Mouse (Mus musculus) embryonic stem cell, embryonic (primary cell): ENCODE results near the gene Kxd1.

ENCODE experiments used
- CTCF ChIA-PET, 4 experiments: fragments of 300-600 bp in 2 of 4; fragments of 350-600 bp in 2 of 4; sonication (Branson Sonifier 250); formaldehyde crosslinking; loops; one replicate each; lab custom pipeline; 2022; ENCODE audit warnings: inconsistent platforms in 2 of 4; lab: Charles Lee
- POLR2A ChIA-PET, 4 experiments: fragments of 300-600 bp in 2 of 4; fragments of 350-600 bp in 2 of 4; sonication (Branson Sonifier 250); formaldehyde crosslinking; loops; one replicate each; lab custom pipeline; 2022; ENCODE audit warnings: antibody characterized with exemption in 4 of 4, inconsistent platforms in 1 of 4; lab: Charles Lee

Kxd1 gene

GRCm38 (mm10) chr8:70512253-70512903 lies 15.4 kb downstream of the Kxd1 start:
- CTCF ChIA-PET = no interaction called here
- POLR2A ChIA-PET = interaction anchor here in 3 of 4 experiments (0.6 to 33.4 kb wide), 17 partner anchors 9 to 610 kb away, joined by 3 to 844 read pairs (median 7); partner anchors contain the start of genes Ell (in 2 of the 3), Fkbp8 (in 2 of the 3), Kxd1 (in 2 of the 3) and Klhl26 (in 1 of the 3)

- CTCF ChIA-PET = interaction anchor here in 2 of 4 experiments (0.7 to 0.9 kb wide), 3 partner anchors 9 to 175 kb away, joined by 3 to 4 read pairs (median 4); partner anchors contain the start of genes Fkbp8 (in 1 of the 2) and Kxd1 (in 1 of the 2)
Observed at GRCm38 (mm10) chr8:70511770-70512169, 16.0 kb downstream of the Kxd1 start.

DNA sequence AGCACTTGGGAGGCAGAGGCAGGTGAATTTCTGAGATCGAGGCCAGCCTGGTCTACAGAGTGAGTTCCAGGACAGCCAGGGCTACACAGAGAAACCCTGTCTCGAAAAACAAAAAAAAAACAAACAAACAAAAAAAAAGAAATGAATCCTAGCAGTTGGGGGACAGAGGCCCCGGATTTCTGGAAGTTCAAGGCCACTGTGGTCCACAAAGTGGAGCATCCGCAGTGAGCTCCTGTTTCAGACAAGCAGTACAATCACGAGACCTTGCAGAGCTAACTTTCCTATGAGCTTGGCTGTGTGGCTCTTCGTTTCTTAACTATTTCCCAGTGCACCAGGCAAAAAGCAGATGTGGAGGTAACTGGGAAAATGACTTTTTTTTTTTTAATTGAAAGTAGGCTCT lies 16.6 kb downstream of the Kxd1 start:
- POLR2A ChIA-PET = interaction anchor here (0.6 to 33.4 kb wide), 66 partner anchors 9 to 609 kb away, joined by 3 to 844 read pairs (median 4); partner anchors contain the start of genes Fkbp8 (in 4 of the 4), Kxd1 (in 4 of the 4), Ell (in 3 of the 4) and Jund (in 2 of the 4)
- CTCF ChIA-PET = interaction anchor here (0.6 to 0.9 kb wide), 6 partner anchors 10 to 178 kb away, joined by 3 to 4 read pairs (median 4); partner anchors contain the start of genes Fkbp8 (in 1 of the 4), Klhl26 (in 1 of the 4) and Kxd1 (in 1 of the 4)

More at GRCm38 (mm10) chr8:70511770-70512169, 16.0 kb downstream of the Kxd1 start:
- POLR2A ChIA-PET = interaction anchor here (0.6 to 33.4 kb wide), 51 partner anchors 8 to 609 kb away, joined by 3 to 844 read pairs (median 4); partner anchors contain the start of genes Fkbp8 (in 4 of the 4), Kxd1 (in 4 of the 4), Ell (in 2 of the 4) and Jund (in 2 of the 4)

DNA sequence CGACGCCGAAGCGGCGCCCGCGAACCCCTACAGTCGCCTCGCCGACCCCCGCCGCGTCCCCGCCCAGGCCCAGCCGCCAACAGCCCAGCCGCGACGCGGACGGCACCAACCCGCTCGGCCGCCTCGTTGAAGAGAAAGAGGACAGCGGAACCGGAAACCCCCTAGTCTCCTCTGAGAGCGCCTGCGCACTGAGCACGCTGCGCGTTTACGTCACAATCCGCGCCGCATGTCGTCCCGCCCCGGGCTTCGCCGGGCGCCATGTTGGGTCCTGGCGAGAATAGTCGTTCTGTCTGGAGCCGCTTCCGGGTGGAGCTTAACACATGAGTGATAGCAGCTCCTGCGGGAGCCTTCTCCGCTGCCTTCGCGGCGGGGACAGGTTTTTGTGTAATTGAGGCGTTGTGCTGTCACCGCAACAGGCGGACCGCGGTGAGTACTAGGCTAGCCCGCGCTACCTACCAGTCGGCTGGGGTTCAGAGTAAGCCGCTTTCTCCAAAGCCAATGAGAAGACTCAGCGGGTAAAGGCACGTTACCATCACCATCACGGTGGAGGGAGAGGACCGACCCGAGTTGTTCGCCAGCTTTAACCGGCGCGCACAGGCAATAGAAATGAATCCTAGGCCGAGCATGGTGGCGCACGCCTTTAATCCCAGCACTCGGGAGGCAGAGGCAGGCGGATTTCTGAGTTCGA lies 17.4 kb downstream of the Kxd1 start, which contains the start of gene Uba52:
Gene Uba52 (minus strand): TSS at position 574 of the 688 bp plus-strand sequence.
- POLR2A ChIA-PET = interaction anchor here (0.5 to 33.4 kb wide), 89 partner anchors 8 to 1208 kb away, joined by 3 to 844 read pairs (median 4); partner anchors contain the start of genes Ell (in 4 of the 4), Fkbp8 (in 4 of the 4), Kxd1 (in 4 of the 4) and Lsm4 (in 3 of the 4)
- CTCF ChIA-PET = interaction anchor here in 2 of 4 experiments (0.5 to 1.5 kb wide), 5 partner anchors 34 to 1920 kb away, joined by 3 to 5 read pairs (median 4); partner anchors contain the start of gene Klhl26 (in 1 of the 2)

DNA sequence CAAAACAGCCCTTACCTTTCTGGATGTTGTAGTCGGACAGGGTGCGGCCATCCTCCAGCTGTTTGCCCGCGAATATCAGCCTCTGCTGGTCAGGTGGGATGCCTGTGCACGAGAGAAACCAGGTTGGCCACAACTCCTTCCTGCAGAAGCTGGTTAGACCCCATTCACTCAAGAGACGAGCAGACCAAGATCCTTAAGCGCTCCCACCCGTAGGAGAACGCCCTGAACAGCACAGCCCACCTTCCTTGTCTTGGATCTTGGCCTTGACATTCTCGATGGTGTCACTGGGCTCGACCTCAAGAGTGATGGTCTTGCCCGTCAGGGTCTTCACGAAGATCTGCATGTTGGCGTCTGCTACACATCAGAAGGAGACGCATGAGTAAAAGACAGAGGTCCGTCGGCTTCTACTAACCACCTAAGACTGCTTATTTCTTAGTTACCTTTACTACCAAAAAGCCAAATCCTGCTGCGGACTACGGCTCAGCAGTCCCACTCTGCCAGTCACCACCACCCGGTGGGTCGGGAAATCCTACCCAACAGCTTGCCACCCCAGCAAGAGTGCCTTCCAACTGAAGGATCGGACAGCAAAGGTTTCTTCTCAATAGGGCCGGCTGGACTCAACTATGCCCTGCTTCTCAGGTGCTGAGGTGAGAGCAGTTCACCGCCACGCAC lies 18.3 kb downstream of the Kxd1 start:
- ChIA-PET POLR2A (interaction anchor here (0.5 to 33.4 kb wide), 45 partner anchors 9 to 570 kb away, joined by 3 to 844 read pairs (median 5); partner anchors contain the start of genes Ell (in 4 of the 4), Fkbp8 (in 3 of the 4), Kxd1 (in 3 of the 4) and Lsm4 (in 2 of the 4)), CTCF (interaction anchor here in 1 of 4 experiments (1.5 kb wide), 1 partner anchor 348 kb away, joined by 3 read pairs; no protein-coding TSS in a partner anchor)

DNA sequence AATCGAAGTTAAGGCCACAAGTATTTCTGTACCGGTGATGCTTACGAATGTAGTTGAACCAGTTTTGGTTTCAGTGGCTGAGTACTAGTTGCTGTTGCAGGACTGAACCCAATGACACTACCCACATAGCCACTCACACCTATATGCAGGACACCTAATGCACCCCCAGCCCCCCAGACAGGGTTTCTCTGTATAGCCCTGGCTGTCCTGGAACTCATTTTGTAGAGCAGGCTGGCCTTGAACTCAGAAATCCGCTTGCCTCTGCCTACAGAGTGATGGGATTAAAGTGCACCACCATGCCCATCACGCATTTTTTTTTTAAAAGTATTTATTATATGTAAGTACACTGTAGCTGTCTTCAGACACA lies 20.7 kb downstream of the Kxd1 start:
- POLR2A ChIA-PET = interaction anchor here (0.6 to 33.4 kb wide), 33 partner anchors 9 to 332 kb away, joined by 3 to 844 read pairs (median 7); partner anchors contain the start of genes Fkbp8 (in 4 of the 4), Kxd1 (in 4 of the 4), Ell (in 2 of the 4) and Jund (in 2 of the 4)
- CTCF ChIA-PET = interaction anchor here in 3 of 4 experiments (0.6 to 4.6 kb wide), 8 partner anchors 21 to 256 kb away, joined by 3 to 66 read pairs (median 8); partner anchors contain the start of genes Ell (in 1 of the 3), Fkbp8 (in 1 of the 3) and Kxd1 (in 1 of the 3)

DNA sequence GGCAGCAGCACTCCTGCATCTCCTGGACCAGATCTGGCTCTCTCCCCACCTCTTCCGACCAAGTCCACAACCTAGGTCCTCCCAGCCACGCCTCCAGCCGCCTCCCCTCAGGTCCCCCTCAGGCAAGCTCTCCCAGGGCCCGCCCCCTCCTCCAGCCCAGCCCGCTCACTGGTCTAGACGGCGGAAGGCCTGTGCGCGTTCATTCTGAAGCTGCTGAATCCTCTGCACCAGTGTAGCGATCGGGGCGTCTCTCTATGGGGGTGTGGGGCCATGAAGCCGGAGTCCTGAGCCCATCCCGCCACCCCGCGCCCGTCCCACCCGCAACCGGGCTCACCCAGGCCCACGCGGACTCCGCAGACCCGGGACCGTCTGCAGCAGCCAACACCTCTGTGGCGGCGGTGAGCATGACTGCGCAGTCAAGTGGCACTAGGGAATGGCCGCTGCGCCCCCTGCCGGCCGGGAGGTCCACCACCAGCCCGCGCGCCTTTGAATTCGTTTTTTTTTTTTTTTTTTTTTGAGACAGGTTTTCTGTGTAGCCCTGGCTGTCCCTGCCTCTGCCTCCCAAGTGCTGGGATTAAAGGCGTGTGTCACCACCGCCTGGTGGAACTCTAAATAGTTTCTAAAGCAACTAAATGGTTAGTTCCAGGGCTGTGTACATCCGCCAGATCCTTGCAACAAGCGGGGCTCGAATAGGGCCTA lies 21.3 kb downstream of the Kxd1 start, which contains the start of gene Rex1bd:
Gene Rex1bd (minus strand): TSS at position 425 of the 699 bp plus-strand sequence.
- CTCF ChIA-PET = interaction anchor here (0.6 to 4.6 kb wide), 48 partner anchors 10 to 528 kb away, joined by 3 to 66 read pairs (median 4); partner anchors contain the start of genes Fkbp8 (in 3 of the 4), Kxd1 (in 3 of the 4), Ell (in 1 of the 4) and Klhl26 (in 1 of the 4)
- POLR2A ChIA-PET = interaction anchor here (0.6 to 33.4 kb wide), 114 partner anchors 8 to 870 kb away, joined by 3 to 844 read pairs (median 4); partner anchors contain the start of genes Fkbp8 (in 4 of the 4), Kxd1 (in 4 of the 4), Ell (in 3 of the 4) and Jund (in 2 of the 4)

- POLR2A ChIA-PET = interaction anchor here (0.6 to 33.4 kb wide), 123 partner anchors 7 to 870 kb away, joined by 3 to 844 read pairs (median 4); partner anchors contain the start of genes Fkbp8 (in 4 of the 4), Kxd1 (in 4 of the 4), Ell (in 3 of the 4) and Jund (in 2 of the 4)
- CTCF ChIA-PET = interaction anchor here (0.6 to 4.6 kb wide), 52 partner anchors 9 to 527 kb away, joined by 3 to 66 read pairs (median 4); partner anchors contain the start of genes Fkbp8 (in 3 of the 4), Kxd1 (in 3 of the 4), Klhl26 (in 2 of the 4) and Upf1 (in 2 of the 4)
Observed at GRCm38 (mm10) chr8:70505698-70506327, 21.9 kb downstream of the Kxd1 start.

- ChIA-PET POLR2A (interaction anchor here (0.6 to 33.4 kb wide), 36 partner anchors 14 to 335 kb away, joined by 3 to 844 read pairs (median 6); partner anchors contain the start of genes Fkbp8 (in 3 of the 4), Kxd1 (in 3 of the 4), Ell (in 2 of the 4) and Jund (in 2 of the 4)), CTCF (interaction anchor here (0.5 to 4.6 kb wide), 34 partner anchors 9 to 353 kb away, joined by 3 to 66 read pairs (median 4); partner anchors contain the start of genes Fkbp8 (in 3 of the 4), Kxd1 (in 3 of the 4), Klhl26 (in 2 of the 4) and Upf1 (in 2 of the 4))
Observed at GRCm38 (mm10) chr8:70504851-70505250, 22.9 kb downstream of the Kxd1 start.

DNA sequence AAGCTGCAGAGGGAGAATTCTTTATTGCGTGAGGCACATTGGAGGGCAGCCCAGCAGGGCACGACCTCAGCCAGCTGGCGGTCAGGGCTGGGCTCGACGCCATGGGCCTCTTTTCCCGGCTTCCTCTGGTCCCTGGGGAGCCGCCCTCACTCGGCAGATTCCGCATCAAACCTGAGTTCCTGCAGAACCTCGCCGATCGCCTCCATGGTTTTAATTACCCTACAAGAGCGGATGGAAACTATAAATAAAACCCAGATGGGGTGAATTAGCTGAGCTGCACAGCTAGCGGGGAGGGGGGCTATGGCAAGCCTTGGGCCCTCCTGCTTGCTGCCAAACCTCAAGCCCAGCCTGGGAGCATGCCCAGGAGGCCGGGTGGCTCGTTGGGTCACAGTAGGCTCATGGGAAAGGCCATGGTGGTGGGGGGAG lies 23.5 kb downstream of the Kxd1 start:
- POLR2A ChIA-PET = interaction anchor here in 3 of 4 experiments (0.6 to 33.4 kb wide), 15 partner anchors 13 to 204 kb away, joined by 3 to 844 read pairs (median 7); partner anchors contain the start of genes Ell (in 2 of the 3), Fkbp8 (in 2 of the 3), Klhl26 (in 2 of the 3) and Kxd1 (in 2 of the 3)
- CTCF ChIA-PET = interaction anchor here (0.5 to 4.6 kb wide), 28 partner anchors 8 to 353 kb away, joined by 3 to 66 read pairs (median 5); partner anchors contain the start of genes Fkbp8 (in 2 of the 4), Klhl26 (in 2 of the 4), Kxd1 (in 2 of the 4) and Ssbp4 (in 1 of the 4)

DNA sequence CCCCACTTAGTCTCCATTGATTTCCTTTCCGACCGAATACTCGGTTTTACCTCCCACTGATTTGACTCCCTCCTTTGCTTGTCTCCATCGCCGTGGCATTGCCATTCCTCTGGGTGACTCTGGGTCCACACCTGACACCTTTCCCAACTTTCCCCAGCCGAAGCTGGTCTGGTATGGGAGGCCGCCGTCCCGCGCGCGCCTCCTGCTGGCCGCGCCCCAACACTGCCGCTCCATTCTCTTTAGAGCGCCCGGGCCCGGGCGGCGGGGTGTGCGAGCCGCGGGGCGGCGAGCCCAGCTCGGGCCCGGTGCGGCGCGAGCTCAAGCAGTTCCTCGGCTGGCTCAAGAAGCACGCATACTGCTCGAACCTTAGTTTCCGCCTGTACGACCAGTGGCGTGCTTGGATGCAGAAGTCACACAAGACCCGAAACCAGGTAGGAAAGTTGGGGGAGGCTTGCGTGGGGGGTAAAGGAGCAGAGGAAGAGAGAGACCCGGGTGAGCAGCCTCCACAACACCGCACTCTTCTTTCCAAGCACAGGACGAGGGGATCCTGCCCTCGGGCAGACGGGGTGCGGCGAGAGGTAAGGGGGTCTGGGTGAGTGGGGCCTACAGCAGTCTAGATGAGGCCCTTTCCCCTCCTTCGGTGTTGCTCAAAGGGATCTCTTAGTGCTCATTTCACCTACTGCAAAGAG lies 24.6 kb downstream of the Kxd1 start:
- ChIA-PET POLR2A (interaction anchor here (0.6 to 33.4 kb wide), 24 partner anchors 10 to 337 kb away, joined by 3 to 844 read pairs (median 3); partner anchors contain the start of genes Ell (in 2 of the 4), Fkbp8 (in 2 of the 4), Jund (in 2 of the 4) and Klhl26 (in 2 of the 4)), CTCF (interaction anchor here (0.6 to 4.6 kb wide), 45 partner anchors 8 to 302 kb away, joined by 3 to 66 read pairs (median 4); partner anchors contain the start of genes Fkbp8 (in 2 of the 4), Klhl26 (in 2 of the 4), Kxd1 (in 2 of the 4) and Ell (in 1 of the 4))

DNA sequence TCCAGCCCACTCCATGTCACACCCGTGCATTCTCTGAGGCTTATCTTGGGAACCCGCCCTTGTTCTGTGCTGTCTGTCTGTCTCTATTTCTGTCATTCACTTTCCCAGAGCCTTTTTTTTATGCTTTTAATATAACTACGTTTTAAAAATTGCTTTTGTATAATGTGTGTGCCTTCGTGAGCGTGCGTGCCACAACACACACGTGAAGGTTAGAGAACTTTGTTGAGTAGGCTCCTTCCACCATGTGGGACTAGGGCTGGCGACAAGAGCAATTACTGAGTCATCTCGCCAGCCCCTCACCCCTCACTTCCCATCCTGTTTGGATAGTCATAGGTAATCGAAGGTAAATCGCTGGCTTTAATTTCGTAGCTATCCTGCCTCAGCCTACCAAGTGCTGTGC lies 25.2 kb downstream of the Kxd1 start:
- CTCF ChIA-PET = interaction anchor here (0.6 to 4.6 kb wide), 36 partner anchors 8 to 266 kb away, joined by 3 to 66 read pairs (median 4); partner anchors contain the start of genes Fkbp8 (in 2 of the 4), Klhl26 (in 2 of the 4), Kxd1 (in 2 of the 4) and Ell (in 1 of the 4)
- POLR2A ChIA-PET = interaction anchor here in 3 of 4 experiments (0.7 to 33.4 kb wide), 23 partner anchors 9 to 337 kb away, joined by 3 to 844 read pairs (median 3); partner anchors contain the start of genes Ell (in 2 of the 3), Jund (in 2 of the 3), Kxd1 (in 2 of the 3) and Arrdc2 (in 1 of the 3)

- CTCF ChIA-PET = interaction anchor here in 3 of 4 experiments (0.7 to 4.6 kb wide), 7 partner anchors 25 to 117 kb away, joined by 3 to 66 read pairs (median 6); partner anchors contain the start of genes Fkbp8 (in 1 of the 3), Klhl26 (in 1 of the 3) and Kxd1 (in 1 of the 3)
- POLR2A ChIA-PET = interaction anchor here in 2 of 4 experiments (0.7 to 33.4 kb wide), 15 partner anchors 8 to 224 kb away, joined by 3 to 844 read pairs (median 3); partner anchors contain the start of genes Kxd1 (in 2 of the 2), Uba52 (in 2 of the 2), Ell (in 1 of the 2) and Fkbp8 (in 1 of the 2)
Observed at GRCm38 (mm10) chr8:70501820-70502529, 25.8 kb downstream of the Kxd1 start.
